Mouse (Mus musculus): Measurements from ENCODE around the gene 5730522E02Rik.

The 5730522E02Rik gene

GRCm38 (mm10) chr11:26125923-26126322 lies 84.6 kb downstream of the 5730522E02Rik start:
- no peak for DNase-seq

- no peak for DNase-seq
Measured at GRCm38 (mm10) chr11:26120781-26121557, 89.6 kb downstream of the 5730522E02Rik start.

- DNase-seq: peak; percentile 19
Measured at GRCm38 (mm10) chr11:26117651-26118050, 92.9 kb downstream of the 5730522E02Rik start.

GRCm38 (mm10) chr11:26112206-26112605 lies 98.4 kb downstream of the 5730522E02Rik start:
- no peak for DNase-seq

GRCm38 (mm10) chr11:26108647-26109046 lies 101.9 kb downstream of the 5730522E02Rik start:
- no peak for DNase-seq

- no peak for DNase-seq
Measured at GRCm38 (mm10) chr11:26104680-26105079, 105.9 kb downstream of the 5730522E02Rik start.

- DNase-seq: no peak
Measured at GRCm38 (mm10) chr11:26103698-26104097, 106.9 kb downstream of the 5730522E02Rik start.

GRCm38 (mm10) chr11:26102878-26103277 lies 107.7 kb downstream of the 5730522E02Rik start:
- DNase-seq: no peak

GRCm38 (mm10) chr11:26100077-26100476 lies 110.5 kb downstream of the 5730522E02Rik start:
- DNase-seq: no peak

- no peak for DNase-seq
Measured at GRCm38 (mm10) chr11:26098933-26099332, 111.6 kb downstream of the 5730522E02Rik start.

GRCm38 (mm10) chr11:26096095-26096494 lies 114.5 kb downstream of the 5730522E02Rik start:
- no peak for DNase-seq

- DNase-seq: no peak
Measured at GRCm38 (mm10) chr11:26088993-26089392, 121.6 kb downstream of the 5730522E02Rik start.

- DNase-seq: no peak
Measured at GRCm38 (mm10) chr11:26086679-26087078, 123.9 kb downstream of the 5730522E02Rik start.

GRCm38 (mm10) chr11:26085380-26086035 lies 125.1 kb downstream of the 5730522E02Rik start:
- DNase-seq: no peak

GRCm38 (mm10) chr11:26076335-26076734 lies 134.2 kb downstream of the 5730522E02Rik start:
- DNase-seq: no peak

GRCm38 (mm10) chr11:26075536-26075935 lies 135.0 kb downstream of the 5730522E02Rik start:
- no peak for DNase-seq

GRCm38 (mm10) chr11:26073638-26074294 lies 136.8 kb downstream of the 5730522E02Rik start:
- peak; percentile 82 for DNase-seq

- no peak for DNase-seq
Measured at GRCm38 (mm10) chr11:26072101-26072500, 138.5 kb downstream of the 5730522E02Rik start.

GRCm38 (mm10) chr11:26063252-26063651 lies 147.3 kb downstream of the 5730522E02Rik start:
- DNase-seq: no peak

- no peak for DNase-seq
Measured at GRCm38 (mm10) chr11:26061471-26062137, 149.0 kb downstream of the 5730522E02Rik start.

- DNase-seq: peak; percentile 58
Measured at GRCm38 (mm10) chr11:26013527-26013926, 197.0 kb downstream of the 5730522E02Rik start.

- DNase-seq: no peak
Measured at GRCm38 (mm10) chr11:26004018-26004417, 206.5 kb downstream of the 5730522E02Rik start.

- no peak for DNase-seq
Measured at GRCm38 (mm10) chr11:25999738-26000137, 210.8 kb downstream of the 5730522E02Rik start.
